Mouse (Mus musculus) myocyte (in vitro differentiated cells): ENCODE data around the gene Nppb. TPM values are rescaled to one million over a fixed set of nuclear protein-coding genes. Genes with fewer than 3 reads are reported as not detected.

Source experiments
- polyA plus RNA-seq: library from polyadenylated mRNA; unstranded; fragments of >200 nt; fragmentation: generic; extraction: Trizol; gene quantifications from one replicate; pipeline ENCODE4 v1.2.1, GENCODE M21; 2012; ENCODE audit warnings: missing spikeins

Nppb gene
- polyA plus RNA-seq, 1 experiment = 0.26 TPM

Other genes with a start within 250 kb of the Nppb start
- 0.01 TPM for gene Zfp984, start 176.0 kb upstream of the Nppb start, polyA plus RNA-seq
- 0.66 TPM for gene Zfp933, start 137.4 kb upstream of the Nppb start, polyA plus RNA-seq
- 11.0 TPM for gene Miip, start 117.0 kb upstream of the Nppb start, polyA plus RNA-seq
- 3.7 TPM for gene Fv1, start 116.8 kb upstream of the Nppb start, polyA plus RNA-seq
- 75.8 TPM for gene Mfn2, start 81.1 kb upstream of the Nppb start, polyA plus RNA-seq
- gene Plod1, start 49.0 kb upstream of the Nppb start, polyA plus RNA-seq = 77.2 TPM
- gene 2510039O18Rik, start 44.9 kb upstream of the Nppb start, polyA plus RNA-seq = 49.9 TPM
- gene Nppa, start 14.9 kb downstream of the Nppb start, polyA plus RNA-seq = not detected
- 19.6 TPM for gene Clcn6, start 53.0 kb downstream of the Nppb start, polyA plus RNA-seq
- gene Mthfr, start 53.3 kb downstream of the Nppb start, polyA plus RNA-seq = 31.8 TPM
- 10.9 TPM for gene Agtrap, start 102.2 kb downstream of the Nppb start, polyA plus RNA-seq
- gene Mad2l2, start 144.6 kb downstream of the Nppb start, polyA plus RNA-seq = 31.0 TPM
- 0.04 TPM for gene Draxin, start 144.9 kb downstream of the Nppb start, polyA plus RNA-seq
- 89.7 TPM for gene Fbxo6, start 166.4 kb downstream of the Nppb start, polyA plus RNA-seq
- 3.1 TPM for gene Fbxo44, start 174.7 kb downstream of the Nppb start, polyA plus RNA-seq
- gene Fbxo2, start 174.8 kb downstream of the Nppb start, polyA plus RNA-seq = 0.85 TPM